Mouse (Mus musculus): ENCODE data around the gene Zdhhc4.

Gene Zdhhc4

GRCm38 (mm10) chr5:143287774-143288328 is 41.2 kb downstream of the Zdhhc4 start:
- in situ Hi-C loops (cut with MboI, MseI), result no loop called here

GRCm38 (mm10) chr5:143284762-143285161 is 44.3 kb downstream of the Zdhhc4 start:
- in situ Hi-C loops (cut with MboI, MseI), result no loop called here

- in situ Hi-C loops (cut with MboI, MseI), result no loop called here
Measured at GRCm38 (mm10) chr5:143279247-143279646, 49.8 kb downstream of the Zdhhc4 start.

- in situ Hi-C loops (cut with MboI, MseI), result no loop called here
Measured at GRCm38 (mm10) chr5:143275761-143276160, 53.3 kb downstream of the Zdhhc4 start.

- in situ Hi-C loops (cut with MboI, MseI), result loop anchor here (5.0 kb wide), 1 partner anchor 35 kb away; the partner anchor contains the start of gene Zfp12
Measured at GRCm38 (mm10) chr5:143272540-143273330, 56.3 kb downstream of the Zdhhc4 start.

GRCm38 (mm10) chr5:143272108-143272507 is 56.9 kb downstream of the Zdhhc4 start:
- in situ Hi-C loops (cut with MboI, MseI), result loop anchor here (5.0 kb wide), 1 partner anchor 35 kb away; the partner anchor contains the start of gene Zfp12

GRCm38 (mm10) chr5:143271642-143272041 is 57.4 kb downstream of the Zdhhc4 start:
- in situ Hi-C loops (cut with MboI, MseI), result loop anchor here (5.0 kb wide), 1 partner anchor 34 kb away; the partner anchor contains the start of gene Zfp12

- in situ Hi-C loops (cut with MboI, MseI), result loop anchor here (5.0 kb wide), 1 partner anchor 33 kb away; the partner anchor contains the start of gene Zfp12
Measured at GRCm38 (mm10) chr5:143270151-143270519, 58.9 kb downstream of the Zdhhc4 start.

- in situ Hi-C loops (cut with MboI, MseI), result loop anchor here (5.0 kb wide), 1 partner anchor 32 kb away; the partner anchor contains the start of gene Zfp12
Measured at GRCm38 (mm10) chr5:143269363-143270150, 59.5 kb downstream of the Zdhhc4 start, which contains the start of gene Zfp316. TSS of gene Zfp316 (minus strand) at chr5:143270022.

GRCm38 (mm10) chr5:143268985-143269362 is 60.1 kb downstream of the Zdhhc4 start:
- in situ Hi-C loops (cut with MboI, MseI), result no loop called here

- in situ Hi-C loops (cut with MboI, MseI), result no loop called here
Measured at GRCm38 (mm10) chr5:143266794-143267193, 62.3 kb downstream of the Zdhhc4 start.
